Mouse (Mus musculus) heart, embryonic 10.5 days (tissue): ENCODE measurements at regions not wholly inside any gene's neighbourhood (a gene's known extent, or its start where the extent isn't known, plus 50 kb on each side); places are given as distances from the start of the nearest gene placed in this dataset.

Experiments used
- DNase-seq: peaks from one replicate; pipeline ENCODE4 v3.0.0-alpha.2; 2017; ENCODE audit warnings: low spot score
- H3K27ac ChIP-seq: fragments of 300-500 bp; sonication (generic); 2 replicates; pipeline ENCODE4 v1.5.1; 2016; ENCODE audit warnings: mild to moderate bottlenecking
- H3K27me3 ChIP-seq: fragments of 300-500 bp; sonication (generic); 2 replicates; pipeline ENCODE4 v1.6.1; 2016; ENCODE audit warnings: mild to moderate bottlenecking; ENCODE audit not compliant: poor library complexity, insufficient read depth, severe bottlenecking
- H3K36me3 ChIP-seq: fragments of 300-500 bp; sonication (generic); 2 replicates; pipeline ENCODE4 v1.6.1; 2016; ENCODE audit warnings: mild to moderate bottlenecking, moderate library complexity
- H3K4me1 ChIP-seq: fragments of 300-500 bp; sonication (generic); 2 replicates; pipeline ENCODE4 v1.6.1; 2016; ENCODE audit warnings: mild to moderate bottlenecking
- H3K4me3 ChIP-seq: fragments of 300-500 bp; sonication (generic); 2 replicates; pipeline ENCODE4 v1.5.1; 2016; ENCODE audit warnings: mild to moderate bottlenecking, moderate library complexity
- H3K9me3 ChIP-seq: fragments of 300-500 bp; sonication (generic); 2 replicates; pipeline ENCODE4 v1.6.1; 2016; ENCODE audit warnings: mild to moderate bottlenecking, moderate library complexity
- WGBS: fragments of 180-500 bp; shearing (Covaris S2); methylation state at CpG from one replicate; pipeline ENCODE4 v1.1.7; 2016; 5-methylcytosine and 5-hydroxymethylcytosine counted together

GRCm38 (mm10) chr11:71564831-71565230, 184.9 kb upstream of the Wscd1 start:
- Histone ChIP-seq H3K36me3 (no peaks in the 10 kb centered on the region), H3K4me1 (no peaks in the 10 kb centered on the region), H3K27me3 (no peaks in the 10 kb centered on the region), H3K4me3 (no peak overlapping the region), H3K27ac (no peak overlapping the region), H3K9me3 (no peaks in the 10 kb centered on the region)
- no peak for DNase-seq

GRCm38 (mm10) chr11:71576801-71577200, 172.9 kb upstream of the Wscd1 start:
- 86% methylated on average over 5 of the region's 5 CpGs for WGBS
- no peak overlapping the region for H3K27ac ChIP-seq
- no peaks in the 10 kb centered on the region for H3K36me3 ChIP-seq
- DNase-seq, result no peak
- no peak overlapping the region for H3K4me3 ChIP-seq
- no peaks in the 10 kb centered on the region for H3K4me1 ChIP-seq
- H3K27me3 ChIP-seq, result no peaks in the 10 kb centered on the region
- H3K9me3 ChIP-seq, result no peaks in the 10 kb centered on the region

GRCm38 (mm10) chr11:71581775-71582174, 167.9 kb upstream of the Wscd1 start:
- Histone ChIP-seq H3K27ac (no peak overlapping the region), H3K4me3 (no peak overlapping the region), H3K4me1 (no peaks in the 10 kb centered on the region), H3K36me3 (no peaks in the 10 kb centered on the region), H3K9me3 (no peaks in the 10 kb centered on the region), H3K27me3 (no peaks in the 10 kb centered on the region)
- 67% methylated on average over 2 of the region's 2 CpGs for WGBS
- DNase-seq, result no peak

GRCm38 (mm10) chr11:71591014-71591413, 158.7 kb upstream of the Wscd1 start:
- Histone ChIP-seq H3K4me3 (no peak overlapping the region), H3K36me3 (no peaks in the 10 kb centered on the region), H3K9me3 (no peaks in the 10 kb centered on the region), H3K27me3 (no peaks in the 10 kb centered on the region), H3K27ac (no peak overlapping the region), H3K4me1 (no peaks in the 10 kb centered on the region)
- 82% methylated on average over 6 of the region's 6 CpGs for WGBS
- DNase-seq, result no peak

GRCm38 (mm10) chr11:71594250-71594847, 155.4 kb upstream of the Wscd1 start:
- no peak overlapping the region for H3K27ac ChIP-seq
- H3K9me3 ChIP-seq, result no peaks in the 10 kb centered on the region
- no peak overlapping the region for H3K4me3 ChIP-seq
- 75% methylated on average over 6 of the region's 6 CpGs for WGBS
- no peak for DNase-seq
- H3K36me3 ChIP-seq, result no peaks in the 10 kb centered on the region
- H3K27me3 ChIP-seq, result no peaks in the 10 kb centered on the region
- no peaks in the 10 kb centered on the region for H3K4me1 ChIP-seq

- no peak for DNase-seq
- 83% methylated on average over 1 of the region's 1 CpGs for WGBS
- Histone ChIP-seq H3K4me1 (no peaks in the 10 kb centered on the region), H3K27me3 (no peaks in the 10 kb centered on the region), H3K36me3 (no peaks in the 10 kb centered on the region), H3K27ac (no peak overlapping the region), H3K9me3 (no peaks in the 10 kb centered on the region), H3K4me3 (no peak overlapping the region)
Observed at GRCm38 (mm10) chr11:71597709-71598108, 152.0 kb upstream of the Wscd1 start.

GRCm38 (mm10) chr11:71610782-71611181, 138.9 kb upstream of the Wscd1 start:
- H3K27ac ChIP-seq, result no peak overlapping the region
- no peak for DNase-seq
- H3K36me3 ChIP-seq, result no peaks in the 10 kb centered on the region
- no peaks in the 10 kb centered on the region for H3K27me3 ChIP-seq
- no peak overlapping the region for H3K4me3 ChIP-seq
- WGBS, result 85% methylated on average over 9 of the region's 9 CpGs
- no peaks in the 10 kb centered on the region for H3K9me3 ChIP-seq
- H3K4me1 ChIP-seq, result no peaks in the 10 kb centered on the region

- WGBS, result 72% methylated on average over 5 of the region's 5 CpGs
- no peak for DNase-seq
Observed at GRCm38 (mm10) chr11:71615526-71615925, 134.2 kb upstream of the Wscd1 start.

GRCm38 (mm10) chr11:71625501-71626191, 124.1 kb upstream of the Wscd1 start:
- H3K9me3 ChIP-seq, result no peaks in the 10 kb centered on the region
- H3K36me3 ChIP-seq, result no peaks in the 10 kb centered on the region

More at GRCm38 (mm10) chr11:71615526-71615925, 134.2 kb upstream of the Wscd1 start:
- H3K27me3 ChIP-seq, result no peaks in the 10 kb centered on the region
- H3K4me3 ChIP-seq, result no peak overlapping the region
- H3K4me1 ChIP-seq, result no peaks in the 10 kb centered on the region
- H3K9me3 ChIP-seq, result no peaks in the 10 kb centered on the region
- no peak overlapping the region for H3K27ac ChIP-seq
- H3K36me3 ChIP-seq, result no peaks in the 10 kb centered on the region

GRCm38 (mm10) chr11:71636111-71636510, 113.6 kb upstream of the Wscd1 start:
- H3K27me3 ChIP-seq, result no peaks in the 10 kb centered on the region
- 72% methylated on average over 1 of the region's 1 CpGs for WGBS
- no peak overlapping the region for H3K4me3 ChIP-seq
- H3K4me1 ChIP-seq, result no peaks in the 10 kb centered on the region
- no peak overlapping the region for H3K27ac ChIP-seq
- no peaks in the 10 kb centered on the region for H3K9me3 ChIP-seq
- no peaks in the 10 kb centered on the region for H3K36me3 ChIP-seq
- DNase-seq, result no peak

More at GRCm38 (mm10) chr11:71625501-71626191, 124.1 kb upstream of the Wscd1 start:
- Histone ChIP-seq H3K4me3 (no peak overlapping the region), H3K27ac (no peak overlapping the region), H3K27me3 (no peaks in the 10 kb centered on the region), H3K4me1 (no peaks in the 10 kb centered on the region)
- 79% methylated on average over 5 of the region's 5 CpGs for WGBS
- DNase-seq, result no peak

GRCm38 (mm10) chr11:71636785-71637184, 112.9 kb upstream of the Wscd1 start:
- peaks cover 3% of the 10 kb centered on the region; the same call in 1 of the 2 replicates for H3K27me3 ChIP-seq
- H3K4me3 ChIP-seq, result no peak overlapping the region
- no peaks in the 10 kb centered on the region for H3K4me1 ChIP-seq
- no peaks in the 10 kb centered on the region for H3K36me3 ChIP-seq
- 31% methylated on average over 5 of the region's 5 CpGs for WGBS
- no peaks in the 10 kb centered on the region for H3K9me3 ChIP-seq
- H3K27ac ChIP-seq, result no peak overlapping the region
- no peak for DNase-seq

GRCm38 (mm10) chr11:71642886-71643285, 106.8 kb upstream of the Wscd1 start:
- 79% methylated on average over 5 of the region's 5 CpGs for WGBS
- no peak overlapping the region for H3K27ac ChIP-seq
- H3K9me3 ChIP-seq, result no peaks in the 10 kb centered on the region
- peaks cover 3% of the 10 kb centered on the region; the same call in 1 of the 2 replicates for H3K27me3 ChIP-seq
- H3K4me3 ChIP-seq, result no peak overlapping the region
- no peaks in the 10 kb centered on the region for H3K36me3 ChIP-seq
- H3K4me1 ChIP-seq, result no peaks in the 10 kb centered on the region
- DNase-seq, result no peak

GRCm38 (mm10) chr11:71651756-71652380, 97.9 kb upstream of the Wscd1 start:
- Histone ChIP-seq H3K36me3 (no peaks in the 10 kb centered on the region), H3K27me3 (no peaks in the 10 kb centered on the region), H3K27ac (no peak overlapping the region), H3K4me1 (no peaks in the 10 kb centered on the region), H3K9me3 (no peaks in the 10 kb centered on the region), H3K4me3 (no peak overlapping the region)
- DNase-seq, result no peak
- WGBS, result 79% methylated on average over 5 of the region's 5 CpGs
